Mouse (Mus musculus) midbrain, embryonic 14.5 days (tissue): ENCODE measurements around the gene Hs3st2. TPM values are rescaled to one million over a fixed set of nuclear protein-coding genes. Genes with fewer than 3 reads are reported as not detected.

ENCODE experiments used
- ATAC-seq: fragments of 200-750 bp; cut with Nextera tagmentation; 2 replicates; pipeline ENCODE4 v1.8.0; 2017; ENCODE audit warnings: moderate number of reproducible peaks, moderate library complexity; ENCODE audit not compliant: low FRiP score, low TSS enrichment
- DNase-seq: peaks from one replicate; pipeline ENCODE4 v3.0.0-alpha.2; 2015
- H3K27ac ChIP-seq: fragments of 300-500 bp; sonication (generic); replicated peaks from 2 replicates; pipeline ENCODE4 v1.5.1; 2014; ENCODE audit warnings: mild to moderate bottlenecking, low read depth, low read length, moderate library complexity
- H3K27me3 ChIP-seq: fragments of 300-500 bp; sonication (generic); 2 replicates; pipeline ENCODE4 v1.6.1; 2014; ENCODE audit warnings: low read length, control low read depth, mixed read lengths; ENCODE audit not compliant: control insufficient read depth, insufficient read depth
- H3K36me3 ChIP-seq: fragments of 300-500 bp; sonication (generic); 2 replicates; pipeline ENCODE4 v1.6.1; 2014; ENCODE audit warnings: low read length, control low read depth; ENCODE audit not compliant: control insufficient read depth, insufficient read depth
- H3K4me1 ChIP-seq: fragments of 300-500 bp; sonication (generic); 2 replicates; pipeline ENCODE4 v1.6.1; 2014; ENCODE audit warnings: mild to moderate bottlenecking, antibody characterized with exemption, low read length, control low read depth; ENCODE audit not compliant: control insufficient read depth, insufficient read depth
- H3K4me2 ChIP-seq: fragments of 300-500 bp; sonication (generic); 2 replicates; pipeline ENCODE4 v1.6.1; 2014; ENCODE audit warnings: mild to moderate bottlenecking, low read length, moderate library complexity
- H3K4me3 ChIP-seq: fragments of 300-500 bp; sonication (generic); replicated peaks from 2 replicates; pipeline ENCODE4 v1.5.1; 2014; ENCODE audit warnings: low read depth, low read length
- H3K9ac ChIP-seq: fragments of 300-500 bp; sonication (generic); replicated peaks from 2 replicates; pipeline ENCODE4 v1.6.1; 2014; ENCODE audit warnings: mild to moderate bottlenecking, low read length, moderate library complexity
- H3K9me3 ChIP-seq: fragments of 300-500 bp; sonication (generic); 2 replicates; pipeline ENCODE4 v1.6.1; 2016; ENCODE audit warnings: low read length, control low read depth, mixed read lengths; ENCODE audit not compliant: control insufficient read depth
- WGBS: fragments of 180-500 bp; shearing (Covaris S2); extraction: QIAGEN DNeasy Blood & Tissue Kit; methylation state at CpG from one replicate; pipeline ENCODE4 v1.1.7; 2014; 5-methylcytosine and 5-hydroxymethylcytosine counted together
- polyA plus RNA-seq: library from polyadenylated mRNA; unstranded; fragments of >200 nt; fragmentation: Nextera tagmentation; extraction: Ambion mirVana; gene quantifications from 2 replicates; pipeline ENCODE4 v1.2.1, GENCODE M21; 2014

The Hs3st2 gene
- polyA plus RNA-seq, 1 experiment from 2014 or later, result 10.2 TPM

DNA sequence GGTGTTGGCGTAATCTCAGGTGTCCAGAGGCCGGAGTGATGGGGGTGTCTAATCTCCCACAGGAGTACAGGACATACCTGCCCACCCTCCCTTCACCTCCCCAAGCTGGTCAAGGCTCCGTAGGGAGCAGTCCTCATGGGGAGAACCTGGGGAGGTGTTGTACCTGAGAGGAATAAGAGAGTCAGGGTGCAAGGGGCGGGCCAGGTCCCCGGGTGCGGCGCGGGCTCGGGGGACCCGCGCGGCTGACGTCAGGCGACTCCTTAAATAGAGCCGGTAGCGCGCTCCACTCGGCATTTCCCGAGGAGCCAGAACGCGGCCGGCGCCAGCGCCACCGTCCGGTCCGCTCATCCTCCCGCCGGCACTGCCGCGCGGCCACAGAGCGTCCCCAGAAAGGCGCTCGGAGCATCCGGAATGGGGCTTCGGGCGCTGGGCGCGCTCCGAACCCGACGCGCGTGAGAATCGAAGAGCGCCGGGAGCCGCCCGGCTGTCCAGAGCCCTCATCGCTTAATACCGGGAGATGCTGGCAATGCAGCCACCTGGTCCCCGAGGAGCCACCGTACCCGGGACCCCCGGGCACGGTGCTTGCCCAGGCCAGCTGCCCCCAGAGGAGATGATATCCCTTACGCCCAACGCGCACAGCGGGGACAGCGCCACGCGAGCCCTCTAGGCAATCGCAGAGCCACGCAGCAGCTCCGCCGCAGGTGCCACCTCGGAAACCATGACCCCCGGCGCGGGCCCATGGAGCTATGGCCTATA lies 503 bp downstream of the Hs3st2 start:
- no peak overlapping the region for H3K27ac ChIP-seq
- H3K36me3 ChIP-seq, result no peaks in the 10 kb centered on the region
- H3K9me3 ChIP-seq, result no peaks in the 10 kb centered on the region
- DNase-seq, result peak; percentile 81
- peak overlapping the region; percentile 81 for H3K4me2 ChIP-seq
- peaks cover 38% of the 10 kb centered on the region for H3K27me3 ChIP-seq
- peak overlapping the region; percentile 49 for H3K4me3 ChIP-seq
- under 1% methylated on average over 72 of the region's 72 CpGs for WGBS
- peaks cover 2% of the 10 kb centered on the region; the same call in 1 of the 2 replicates for H3K4me1 ChIP-seq
- ATAC-seq, result peak; percentile 40; the same call in 1 of the 2 replicates
- H3K9ac ChIP-seq, result peak overlapping the region; percentile 54

DNA sequence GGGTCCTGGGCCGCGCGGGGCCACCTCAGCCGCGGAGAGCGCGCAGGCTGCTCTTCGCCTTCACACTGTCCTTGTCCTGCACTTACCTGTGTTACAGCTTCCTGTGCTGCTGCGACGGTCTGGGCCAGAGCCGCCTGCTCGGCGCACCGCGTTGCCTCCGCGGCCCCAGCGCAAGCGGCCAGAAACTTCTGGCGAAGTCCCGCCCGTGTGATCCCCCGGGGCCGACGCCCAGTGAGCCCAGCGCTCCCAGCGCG lies 1.0 kb downstream of the Hs3st2 start:
- no peak overlapping the region for H3K27ac ChIP-seq
- peak overlapping the region; percentile 81 for H3K4me2 ChIP-seq
- peak overlapping the region; percentile 49 for H3K4me3 ChIP-seq
- H3K36me3 ChIP-seq, result no peaks in the 10 kb centered on the region
- no peak for ATAC-seq
- H3K27me3 ChIP-seq, result peaks cover 38% of the 10 kb centered on the region
- H3K4me1 ChIP-seq, result peaks cover 2% of the 10 kb centered on the region; the same call in 1 of the 2 replicates
- H3K9ac ChIP-seq, result peak overlapping the region; percentile 54
- DNase-seq, result no peak
- WGBS, result under 1% methylated on average over 28 of the region's 28 CpGs
- no peaks in the 10 kb centered on the region for H3K9me3 ChIP-seq

GRCm38 (mm10) chr7:121393884-121394283 lies 2.2 kb downstream of the Hs3st2 start:
- ATAC-seq (no peak), DNase-seq (peak; percentile 24)
- no peak overlapping the region for H3K9ac ChIP-seq
- H3K27me3 ChIP-seq, result peaks cover 38% of the 10 kb centered on the region
- 83% methylated on average over 1 of the region's 1 CpGs for WGBS
- no peaks in the 10 kb centered on the region for H3K9me3 ChIP-seq
- peak overlapping the region; percentile 81 for H3K4me2 ChIP-seq
- peaks cover 2% of the 10 kb centered on the region; the same call in 1 of the 2 replicates for H3K4me1 ChIP-seq
- no peak overlapping the region for H3K4me3 ChIP-seq
- H3K27ac ChIP-seq, result no peak overlapping the region
- no peaks in the 10 kb centered on the region for H3K36me3 ChIP-seq

DNA sequence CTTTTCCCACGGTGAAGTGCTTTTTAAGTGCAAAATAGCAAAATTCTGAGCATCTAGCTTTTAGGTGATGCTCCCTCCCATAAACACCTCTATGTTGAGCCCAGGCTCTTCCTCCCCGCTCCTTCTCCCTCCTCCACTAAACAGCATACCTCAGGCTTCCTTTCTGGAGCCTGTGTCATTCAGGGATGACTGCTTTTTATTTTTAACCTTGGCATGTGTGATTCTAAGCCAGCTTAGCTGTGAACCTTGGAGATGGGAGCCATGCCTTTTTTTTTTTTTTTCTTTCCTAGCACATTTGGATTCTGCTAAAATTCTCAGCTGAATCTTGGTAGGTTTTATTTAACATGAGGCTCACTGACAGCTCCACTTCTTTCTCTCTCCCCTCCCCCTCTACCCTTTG lies 3.2 kb downstream of the Hs3st2 start:
- no peaks in the 10 kb centered on the region for H3K36me3 ChIP-seq
- ATAC-seq, result no peak
- no peak overlapping the region for H3K4me3 ChIP-seq
- no peak overlapping the region for H3K27ac ChIP-seq
- H3K27me3 ChIP-seq, result peaks cover 38% of the 10 kb centered on the region
- DNase-seq, result no peak
- H3K4me1 ChIP-seq, result peaks cover 2% of the 10 kb centered on the region; the same call in 1 of the 2 replicates
- H3K9me3 ChIP-seq, result no peaks in the 10 kb centered on the region
- WGBS, result 90% methylated on average over 2 of the region's 2 CpGs
- H3K9ac ChIP-seq, result no peak overlapping the region
- no peak overlapping the region for H3K4me2 ChIP-seq

DNA sequence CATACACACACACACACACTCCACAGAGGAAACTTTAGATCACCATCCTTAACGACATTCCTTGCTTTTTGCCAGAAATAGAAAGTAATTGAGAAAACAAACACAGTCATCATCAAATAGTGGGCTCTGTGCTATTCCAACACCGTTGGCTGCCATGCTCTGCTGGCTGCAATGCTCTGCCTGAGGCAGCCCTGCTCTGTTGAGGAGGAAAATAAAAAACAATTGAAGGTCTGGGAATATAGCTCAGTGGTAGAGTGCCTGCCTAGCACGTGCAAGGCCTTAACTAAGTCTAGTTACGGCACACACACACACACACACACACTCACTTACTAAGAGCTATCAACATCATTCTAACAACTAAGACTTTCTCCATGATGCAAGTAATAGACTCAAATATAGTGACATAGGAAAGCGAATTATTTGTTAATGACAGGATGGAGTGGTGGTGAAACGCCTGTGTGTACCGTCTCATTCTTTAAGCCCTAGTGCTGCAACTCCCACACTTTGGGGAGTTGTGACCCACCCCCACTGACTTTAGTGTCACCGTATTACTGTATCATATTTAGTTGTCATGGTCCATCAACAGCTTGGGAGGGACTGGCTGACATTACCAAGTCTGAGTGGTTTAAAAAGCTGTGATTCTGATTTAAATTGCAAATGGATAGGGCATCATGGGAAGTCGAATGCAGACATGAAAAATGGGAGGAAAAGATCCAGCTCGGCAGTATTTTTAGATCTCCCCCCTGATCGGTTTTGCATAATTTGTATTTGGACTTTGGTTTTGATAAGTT lies 19.3 kb downstream of the Hs3st2 start:
- Histone ChIP-seq H3K4me2 (no peak overlapping the region), H3K4me3 (no peak overlapping the region), H3K9ac (no peak overlapping the region), H3K27ac (no peak overlapping the region), H3K9me3 (no peaks in the 10 kb centered on the region), H3K36me3 (no peaks in the 10 kb centered on the region), H3K4me1 (no peaks in the 10 kb centered on the region), H3K27me3 (no peaks in the 10 kb centered on the region)
- ATAC-seq, result no peak
- WGBS, result 80% methylated on average over 11 of the region's 11 CpGs
- no peak for DNase-seq

GRCm38 (mm10) chr7:121411507-121411898 lies 19.8 kb downstream of the Hs3st2 start:
- DNase-seq, result no peak

GRCm38 (mm10) chr7:121436884-121437283 lies 45.2 kb downstream of the Hs3st2 start:
- WGBS, result 78% methylated on average over 6 of the region's 6 CpGs
- no peak overlapping the region for H3K4me3 ChIP-seq
- no peaks in the 10 kb centered on the region for H3K9me3 ChIP-seq
- no peak for DNase-seq
- no peak overlapping the region for H3K9ac ChIP-seq
- H3K4me2 ChIP-seq, result no peak overlapping the region
- no peak overlapping the region for H3K27ac ChIP-seq
- no peaks in the 10 kb centered on the region for H3K36me3 ChIP-seq
- H3K27me3 ChIP-seq, result no peaks in the 10 kb centered on the region
- no peaks in the 10 kb centered on the region for H3K4me1 ChIP-seq
- ATAC-seq, result no peak

More at GRCm38 (mm10) chr7:121411507-121411898, 19.8 kb downstream of the Hs3st2 start:
- Histone ChIP-seq H3K36me3 (no peaks in the 10 kb centered on the region), H3K4me3 (no peak overlapping the region), H3K4me2 (no peak overlapping the region), H3K9ac (no peak overlapping the region), H3K27ac (no peak overlapping the region), H3K9me3 (no peaks in the 10 kb centered on the region), H3K27me3 (no peaks in the 10 kb centered on the region), H3K4me1 (no peaks in the 10 kb centered on the region)
- no peak for ATAC-seq
- WGBS, result 86% methylated on average over 7 of the region's 7 CpGs

- WGBS, result 82% methylated on average over 5 of the region's 5 CpGs
- Histone ChIP-seq H3K9me3 (no peaks in the 10 kb centered on the region), H3K27me3 (no peaks in the 10 kb centered on the region), H3K9ac (no peak overlapping the region), H3K36me3 (no peaks in the 10 kb centered on the region), H3K4me1 (no peaks in the 10 kb centered on the region), H3K4me3 (no peak overlapping the region), H3K27ac (no peak overlapping the region), H3K4me2 (no peak overlapping the region)
- ATAC-seq, result no peak
- DNase-seq, result no peak
Measured at GRCm38 (mm10) chr7:121441186-121441585, 49.5 kb downstream of the Hs3st2 start.

GRCm38 (mm10) chr7:121444336-121444735 lies 52.7 kb downstream of the Hs3st2 start:
- H3K27me3 ChIP-seq, result no peaks in the 10 kb centered on the region
- H3K9ac ChIP-seq, result no peak overlapping the region
- H3K4me1 ChIP-seq, result no peaks in the 10 kb centered on the region
- no peaks in the 10 kb centered on the region for H3K9me3 ChIP-seq
- DNase-seq (no peak), ATAC-seq (no peak)
- no peak overlapping the region for H3K4me2 ChIP-seq
- no peak overlapping the region for H3K4me3 ChIP-seq
- H3K36me3 ChIP-seq, result no peaks in the 10 kb centered on the region
- WGBS, result 65% methylated on average over 7 of the region's 7 CpGs
- H3K27ac ChIP-seq, result no peak overlapping the region
